Comparison of ENCODE assay signal across 13 mouse cellular contexts in the genomic region with DNA sequence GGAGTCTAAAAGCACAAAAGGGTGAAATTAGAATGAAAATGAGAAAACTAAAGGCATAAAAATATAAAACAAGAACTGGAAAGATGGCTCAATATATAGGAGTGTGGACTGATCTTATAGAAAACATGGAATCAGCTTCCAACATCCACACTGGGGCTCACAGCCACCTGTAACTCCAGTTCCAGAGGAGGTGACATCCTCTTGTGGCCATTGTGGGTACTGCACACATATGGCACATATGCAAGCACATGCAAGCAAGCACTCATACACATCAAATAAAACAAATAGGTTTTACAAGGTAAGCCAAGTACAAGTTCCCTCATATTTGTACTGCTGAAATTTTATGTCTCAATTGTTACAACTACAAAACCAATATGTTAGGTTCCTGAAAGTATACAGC. TPM values are rescaled to one million over a fixed set of nuclear protein-coding genes. Genes with fewer than 3 reads are reported as not detected.
DNase-seq lines count a peak whose midpoint lies in the region; ATAC-seq and TF ChIP-seq lines count a peak whose summit lies in the region.
"Had no signal": no experiment of that assay in that cellular context is flagged by ENCODE, and none has a peak within 500 bp of the region (broad histone marks: within the 10 kb centered on the region; RNA-seq: fewer than 3 reads in every experiment).

No protein-coding gene starts in this region.

- peaks cover 6% of the 10 kb centered on the region; the same call in 1 of the 2 replicates for H3K9me3 ChIP-seq in G1E (replicated peaks)
- no peaks in the 10 kb centered on the region for H3K9me3 ChIP-seq in neural tube, embryonic 15.5 days (replicated peaks)
- H3K9me3 ChIP-seq: limb, embryonic 10.5 days had no signal

- no peak for TF ChIP-seq POLR2A in cerebellum, adult 2 months (IDR thresholded peaks at IDR 0.05; ENCODE audit: borderline replicate concordance, insufficient read depth, low read length)
- TF ChIP-seq POLR2A in small intestine, adult 2 months (IDR thresholded peaks at IDR 0.05; ENCODE audit: low read depth, low read length), result no peak

- peak; percentile 17; the same call in 1 of the 2 replicates for TF ChIP-seq CTCF in cerebellum, adult 2 months (IDR thresholded peaks at IDR 0.05; ENCODE audit: borderline replicate concordance, insufficient read depth, low read depth, low read length)
- TF ChIP-seq CTCF in layer of hippocampus, adult 2 months (conservative IDR thresholded peaks at IDR 0.05), result peak; percentile 59
- peak; percentile 9; the same call in 1 of the 2 replicates for TF ChIP-seq CTCF in G1E (IDR thresholded peaks at IDR 0.05; ENCODE audit: low read depth, low read length)
- TF ChIP-seq CTCF in small intestine, adult 2 months (IDR thresholded peaks at IDR 0.05; ENCODE audit: extremely low read depth, insufficient read length, insufficient replicate concordance, low read depth, low read length), result peak; percentile 7; the same call in 1 of the 2 replicates

- no peak for ATAC-seq in cerebellum, adult (ENCODE audit: insufficient number of reproducible peaks, low FRiP score, low TSS enrichment)
- ATAC-seq in G1E (ENCODE audit: extremely low read depth, insufficient number of reproducible peaks, low FRiP score, poor library complexity, severe bottlenecking), result no peak
- ATAC-seq in neural tube, embryonic 15.5 days (ENCODE audit: low FRiP score), result no peak

- H3K36me3 ChIP-seq in G1E (replicated peaks), result no peaks in the 10 kb centered on the region
- H3K36me3 ChIP-seq in small intestine, adult 2 months (ENCODE audit: control insufficient read depth, insufficient read depth, low read length), result no peaks in the 10 kb centered on the region
- no peaks in the 10 kb centered on the region for H3K36me3 ChIP-seq in neural tube, embryonic 15.5 days
- H3K36me3 ChIP-seq: limb, embryonic 10.5 days had no signal

- no peak overlapping the region for H3K27ac ChIP-seq in cerebellum, adult 2 months (ENCODE audit: insufficient read depth, low read length)
- no peak overlapping the region for H3K27ac ChIP-seq in layer of hippocampus, adult 2 months
- H3K27ac ChIP-seq in small intestine, adult 2 months (ENCODE audit: insufficient read depth, low read depth, low read length), result no peak overlapping the region
- H3K27ac ChIP-seq in neural tube, embryonic 15.5 days (replicated peaks), result no peak overlapping the region
- H3K27ac ChIP-seq: limb, embryonic 10.5 days; macrophage had no signal

- H3K4me2 ChIP-seq in neural tube, embryonic 15.5 days, result no peak overlapping the region

- H3K4me3 ChIP-seq in cerebellum, adult 2 months (replicated peaks; ENCODE audit: insufficient read depth, low read depth, low read length), result no peak overlapping the region
- H3K4me3 ChIP-seq in layer of hippocampus, adult 2 months, result no peak overlapping the region
- no peak overlapping the region for H3K4me3 ChIP-seq in G1E (ENCODE audit: low read depth, low read length)
- H3K4me3 ChIP-seq in small intestine, adult 2 months (ENCODE audit: low read depth, low read length), result no peak overlapping the region
- H3K4me3 ChIP-seq in neural tube, embryonic 15.5 days (replicated peaks), result no peak overlapping the region
- H3K4me3 ChIP-seq: limb, embryonic 10.5 days had no signal

- H3K4me1 ChIP-seq in cerebellum, adult 2 months (ENCODE audit: control insufficient read depth, insufficient read depth, low read length), result no peaks in the 10 kb centered on the region
- no peaks in the 10 kb centered on the region for H3K4me1 ChIP-seq in G1E (ENCODE audit: insufficient read depth, low read depth, low read length)
- H3K4me1 ChIP-seq in small intestine, adult 2 months (ENCODE audit: control insufficient read depth, insufficient read depth, insufficient read length, low read length), result no peaks in the 10 kb centered on the region
- no peaks in the 10 kb centered on the region for H3K4me1 ChIP-seq in neural tube, embryonic 15.5 days
- H3K4me1 ChIP-seq: limb, embryonic 10.5 days had no signal

- H3K27me3 ChIP-seq in cerebellum, adult 2 months (ENCODE audit: control insufficient read depth, insufficient read depth, low read length), result no peaks in the 10 kb centered on the region
- H3K27me3 ChIP-seq in G1E (ENCODE audit: insufficient read depth, low read length), result no peaks in the 10 kb centered on the region
- no peaks in the 10 kb centered on the region for H3K27me3 ChIP-seq in small intestine, adult 2 months (ENCODE audit: control insufficient read depth, insufficient read depth, low read length)
- H3K27me3 ChIP-seq in neural tube, embryonic 15.5 days (replicated peaks), result no peaks in the 10 kb centered on the region

- H3K9ac ChIP-seq in neural tube, embryonic 15.5 days (replicated peaks), result no peak overlapping the region

- DNase-seq in cerebellum, adult 2 months, result no peak
- DNase-seq in layer of hippocampus, adult 2 months (ENCODE audit: low spot score in 2 of 2), result no peak
- no peak for DNase-seq in layer of hippocampus, postnatal 14 days (ENCODE audit: low spot score in 2 of 2)
- no peak for DNase-seq in G1E (ENCODE audit: low spot score)
- no peak for DNase-seq in frontal cortex, adult 2 months (ENCODE audit: extremely low spot score in 1 of 2, low spot score in 1 of 2)
- DNase-seq: adrenal gland, adult 2 months had no signal

RNA-seq across cellular contexts. Expression of gene Kcnh8, which starts 46.7 kb away (rescaled TPM):
- polyA plus RNA-seq in cerebellum, adult 2 months (2012; rRNA removed), result 0.62 and 0.74 TPM in 2 replicates
- under 1 TPM; 0.33 to 0.56 TPM for total RNA-seq in layer of hippocampus, adult 2 months (2021)
- 1 to 10 TPM in 1 of 2 experiments, under 1 TPM in 1; 0.78 to 1.1 TPM for total RNA-seq in layer of hippocampus, postnatal 14 days (2021)
- not detected in 2 replicates for total RNA-seq in G1E (2014; fragmentation: Nextera tagmentation)
- 0.12 TPM in 1 of 2 replicates, not detected in the other for total RNA-seq in G1E (2017)
- polyA plus RNA-seq in G1E (2012), result 0.02 TPM in 1 of 2 replicates, not detected in the other
- 0.04 and 0.06 TPM in 2 replicates for polyA plus RNA-seq in small intestine, adult 2 months (2012; rRNA removed)
- 4.1 and 4.2 TPM in 2 replicates for polyA plus RNA-seq in neural tube, embryonic 15.5 days (2015; fragmentation: Nextera tagmentation; extraction: Ambion mirVana)
- polyA plus RNA-seq in frontal cortex, adult 2 months (2012; rRNA removed), result 1.1 and 1.9 TPM in 2 replicates
- polyA plus RNA-seq: C2C12; heart, embryonic 14.5 days; limb, embryonic 10.5 days; macrophage had no signal

Comparison
In these comparisons a context has a peak if more than half of its experiments do, and no peak if none do; other contexts are left out.
1. CTCF ChIP-seq: peak in every context shown above with its lines; median percentile 59 in layer of hippocampus, adult 2 months; 17 in cerebellum, adult 2 months; 9 in G1E; 7 in small intestine, adult 2 months.